Mouse (Mus musculus) neural tube, embryonic 13.5 days (tissue): ENCODE measurements at regions not wholly inside any gene's neighbourhood (a gene's known extent, or its start where the extent isn't known, plus 50 kb on each side); places are given as distances from the start of the nearest gene placed in this dataset.

Source experiments
- ATAC-seq: fragments of 200-750 bp; cut with Nextera tagmentation; 2 replicates; pipeline ENCODE4 v1.8.0; 2017; ENCODE audit warnings: low read depth, mild to moderate bottlenecking, moderate TSS enrichment, moderate library complexity
- H3K27ac ChIP-seq: fragments of 300-500 bp; sonication (generic); replicated peaks from 2 replicates; pipeline ENCODE4 v1.5.1; 2015; ENCODE audit warnings: moderate library complexity, mild to moderate bottlenecking, inconsistent platforms
- H3K27me3 ChIP-seq: fragments of 300-500 bp; sonication (generic); 2 replicates; pipeline ENCODE4 v1.6.1; 2015; ENCODE audit warnings: mild to moderate bottlenecking, inconsistent platforms
- H3K36me3 ChIP-seq: fragments of 300-500 bp; sonication (generic); 2 replicates; pipeline ENCODE4 v1.6.1; 2015; ENCODE audit warnings: mild to moderate bottlenecking, inconsistent platforms
- H3K4me1 ChIP-seq: fragments of 300-500 bp; sonication (generic); replicated peaks from 2 replicates; pipeline ENCODE4 v1.6.1; 2015; ENCODE audit warnings: inconsistent platforms
- H3K4me2 ChIP-seq: fragments of 300-500 bp; sonication (generic); 2 replicates; pipeline ENCODE4 v1.6.1; 2015; ENCODE audit warnings: inconsistent platforms, mild to moderate bottlenecking, moderate library complexity
- H3K4me3 ChIP-seq: fragments of 300-500 bp; sonication (generic); 2 replicates; pipeline ENCODE4 v1.5.1; 2015; ENCODE audit warnings: mild to moderate bottlenecking, inconsistent platforms
- H3K9ac ChIP-seq: fragments of 300-500 bp; sonication (generic); 2 replicates; pipeline ENCODE4 v1.6.1; 2015; ENCODE audit warnings: moderate library complexity, mild to moderate bottlenecking, inconsistent platforms
- H3K9me3 ChIP-seq: fragments of 300-500 bp; sonication (generic); 2 replicates; pipeline ENCODE4 v1.6.1; 2016; ENCODE audit warnings: inconsistent platforms
- WGBS: fragments of 180-500 bp; shearing (Covaris S2); methylation state at CpG from one replicate; pipeline ENCODE4 v1.1.7; 2015; 5-methylcytosine and 5-hydroxymethylcytosine counted together

GRCm38 (mm10) chr3:149182095-149182494, 191.7 kb upstream of the Adgrl2 start:
- peaks cover 7% of the 10 kb centered on the region for H3K4me1 ChIP-seq
- no peak overlapping the region for H3K9ac ChIP-seq
- no peaks in the 10 kb centered on the region for H3K36me3 ChIP-seq
- 92% methylated on average over 5 of the region's 5 CpGs for WGBS
- no peak overlapping the region for H3K4me2 ChIP-seq
- no peaks in the 10 kb centered on the region for H3K27me3 ChIP-seq
- ATAC-seq: no peak
- H3K27ac ChIP-seq: no peak overlapping the region
- H3K9me3 ChIP-seq: no peaks in the 10 kb centered on the region
- H3K4me3 ChIP-seq: no peak overlapping the region

- no peak overlapping the region for H3K4me3 ChIP-seq
- H3K4me2 ChIP-seq: no peak overlapping the region
Observed at GRCm38 (mm10) chr3:149180129-149180528, 189.8 kb upstream of the Adgrl2 start.

GRCm38 (mm10) chr3:149179486-149180116, 189.2 kb upstream of the Adgrl2 start:
- H3K4me1 ChIP-seq: peaks cover 15% of the 10 kb centered on the region
- H3K27me3 ChIP-seq: no peaks in the 10 kb centered on the region
- no peak overlapping the region for H3K27ac ChIP-seq
- WGBS: 85% methylated on average over 11 of the region's 11 CpGs
- H3K4me2 ChIP-seq: no peak overlapping the region
- no peak overlapping the region for H3K4me3 ChIP-seq
- H3K9me3 ChIP-seq: no peaks in the 10 kb centered on the region
- H3K36me3 ChIP-seq: no peaks in the 10 kb centered on the region
- no peak for ATAC-seq
- H3K9ac ChIP-seq: no peak overlapping the region

More at GRCm38 (mm10) chr3:149180129-149180528, 189.8 kb upstream of the Adgrl2 start:
- Histone ChIP-seq H3K9me3 (no peaks in the 10 kb centered on the region), H3K27ac (no peak overlapping the region), H3K4me1 (peaks cover 10% of the 10 kb centered on the region), H3K27me3 (no peaks in the 10 kb centered on the region), H3K36me3 (no peaks in the 10 kb centered on the region), H3K9ac (no peak overlapping the region)
- no peak for ATAC-seq
- WGBS: 44% methylated on average over 8 of the region's 8 CpGs

GRCm38 (mm10) chr3:149178891-149179290, 188.5 kb upstream of the Adgrl2 start:
- Histone ChIP-seq H3K4me2 (no peak overlapping the region), H3K27me3 (no peaks in the 10 kb centered on the region), H3K36me3 (no peaks in the 10 kb centered on the region), H3K4me3 (no peak overlapping the region), H3K4me1 (peaks cover 9% of the 10 kb centered on the region), H3K9ac (no peak overlapping the region), H3K27ac (no peak overlapping the region), H3K9me3 (no peaks in the 10 kb centered on the region)
- no peak for ATAC-seq
- 96% methylated on average over 3 of the region's 3 CpGs for WGBS

GRCm38 (mm10) chr3:149174689-149175390, 184.5 kb upstream of the Adgrl2 start:
- no peak for ATAC-seq
- Histone ChIP-seq H3K4me1 (peaks cover 7% of the 10 kb centered on the region), H3K36me3 (no peaks in the 10 kb centered on the region), H3K9ac (no peak overlapping the region), H3K27me3 (no peaks in the 10 kb centered on the region), H3K27ac (no peak overlapping the region), H3K4me3 (no peak overlapping the region), H3K9me3 (no peaks in the 10 kb centered on the region), H3K4me2 (no peak overlapping the region)
- 68% methylated on average over 11 of the region's 11 CpGs for WGBS

GRCm38 (mm10) chr3:149173537-149173936, 183.2 kb upstream of the Adgrl2 start:
- H3K4me2 ChIP-seq: no peak overlapping the region
- no peak overlapping the region for H3K27ac ChIP-seq
- no peaks in the 10 kb centered on the region for H3K27me3 ChIP-seq
- no peaks in the 10 kb centered on the region for H3K9me3 ChIP-seq
- H3K4me1 ChIP-seq: peaks cover 7% of the 10 kb centered on the region
- ATAC-seq: no peak; the same call in 1 of the 2 replicates
- WGBS: 45% methylated on average over 10 of the region's 10 CpGs
- no peak overlapping the region for H3K9ac ChIP-seq
- no peaks in the 10 kb centered on the region for H3K36me3 ChIP-seq
- H3K4me3 ChIP-seq: no peak overlapping the region

GRCm38 (mm10) chr3:149171766-149172165, 181.4 kb upstream of the Adgrl2 start:
- H3K36me3 ChIP-seq: no peaks in the 10 kb centered on the region
- ATAC-seq: no peak
- H3K4me2 ChIP-seq: no peak overlapping the region
- no peak overlapping the region for H3K4me3 ChIP-seq
- H3K9ac ChIP-seq: no peak overlapping the region
- H3K4me1 ChIP-seq: peaks cover 7% of the 10 kb centered on the region
- H3K27ac ChIP-seq: no peak overlapping the region
- WGBS: 83% methylated on average over 4 of the region's 4 CpGs
- no peaks in the 10 kb centered on the region for H3K9me3 ChIP-seq
- H3K27me3 ChIP-seq: no peaks in the 10 kb centered on the region

GRCm38 (mm10) chr3:149170191-149170590, 179.8 kb upstream of the Adgrl2 start:
- Histone ChIP-seq H3K4me2 (no peak overlapping the region), H3K36me3 (no peaks in the 10 kb centered on the region), H3K9me3 (no peaks in the 10 kb centered on the region), H3K27ac (no peak overlapping the region), H3K27me3 (no peaks in the 10 kb centered on the region), H3K4me1 (peaks cover 6% of the 10 kb centered on the region), H3K4me3 (no peak overlapping the region), H3K9ac (no peak overlapping the region)
- no peak for ATAC-seq
- WGBS: 84% methylated on average over 7 of the region's 7 CpGs

GRCm38 (mm10) chr3:149169442-149169841, 179.1 kb upstream of the Adgrl2 start:
- 74% methylated on average over 12 of the region's 12 CpGs for WGBS

GRCm38 (mm10) chr3:149167997-149168396, 177.6 kb upstream of the Adgrl2 start:
- 72% methylated on average over 3 of the region's 3 CpGs for WGBS
- no peak overlapping the region for H3K4me3 ChIP-seq
- no peaks in the 10 kb centered on the region for H3K9me3 ChIP-seq
- no peak overlapping the region for H3K4me2 ChIP-seq
- H3K27me3 ChIP-seq: no peaks in the 10 kb centered on the region
- no peaks in the 10 kb centered on the region for H3K36me3 ChIP-seq
- H3K4me1 ChIP-seq: no peaks in the 10 kb centered on the region
- no peak overlapping the region for H3K27ac ChIP-seq
- no peak for ATAC-seq
- no peak overlapping the region for H3K9ac ChIP-seq

More at GRCm38 (mm10) chr3:149169442-149169841, 179.1 kb upstream of the Adgrl2 start:
- Histone ChIP-seq H3K4me3 (no peak overlapping the region), H3K36me3 (no peaks in the 10 kb centered on the region), H3K9ac (no peak overlapping the region), H3K4me1 (no peaks in the 10 kb centered on the region), H3K4me2 (no peak overlapping the region), H3K27me3 (no peaks in the 10 kb centered on the region), H3K9me3 (no peaks in the 10 kb centered on the region), H3K27ac (no peak overlapping the region)
- no peak for ATAC-seq

GRCm38 (mm10) chr3:149164804-149165203, 174.4 kb upstream of the Adgrl2 start:
- H3K4me3 ChIP-seq: no peak overlapping the region
- ATAC-seq: no peak
- no peaks in the 10 kb centered on the region for H3K36me3 ChIP-seq
- H3K27ac ChIP-seq: no peak overlapping the region
- H3K27me3 ChIP-seq: no peaks in the 10 kb centered on the region
- no peak overlapping the region for H3K4me2 ChIP-seq
- no peaks in the 10 kb centered on the region for H3K4me1 ChIP-seq
- no peak overlapping the region for H3K9ac ChIP-seq
- WGBS: 56% methylated on average over 4 of the region's 4 CpGs
- H3K9me3 ChIP-seq: no peaks in the 10 kb centered on the region

- Histone ChIP-seq H3K4me3 (no peak overlapping the region), H3K36me3 (no peaks in the 10 kb centered on the region), H3K9ac (no peak overlapping the region), H3K4me1 (no peaks in the 10 kb centered on the region), H3K27me3 (no peaks in the 10 kb centered on the region), H3K27ac (no peak overlapping the region), H3K4me2 (no peak overlapping the region), H3K9me3 (no peaks in the 10 kb centered on the region)
- 88% methylated on average over 6 of the region's 6 CpGs for whole genome bisulfite sequencing
- no peak for ATAC-seq
Observed at GRCm38 (mm10) chr3:149163591-149163990, 173.2 kb upstream of the Adgrl2 start.

- Histone ChIP-seq H3K27ac (no peak overlapping the region), H3K4me1 (no peaks in the 10 kb centered on the region), H3K9me3 (no peaks in the 10 kb centered on the region), H3K36me3 (no peaks in the 10 kb centered on the region), H3K27me3 (no peaks in the 10 kb centered on the region), H3K4me3 (no peak overlapping the region), H3K9ac (no peak overlapping the region), H3K4me2 (no peak overlapping the region)
- WGBS: 91% methylated on average over 11 of the region's 11 CpGs
- ATAC-seq: no peak
Observed at GRCm38 (mm10) chr3:149160833-149161232, 170.5 kb upstream of the Adgrl2 start.
